Mouse (Mus musculus) MEL (cell line): ENCODE measurements at regions not wholly inside any gene's neighbourhood (a gene's known extent, or its start where the extent isn't known, plus 50 kb on each side); places are given as distances from the start of the nearest gene placed in this dataset.

Experiments
- DNase-seq: peaks from one replicate; pipeline ENCODE4 v3.0.0; 2011; ENCODE audit warnings: low read depth, low spot score
- H3K27ac ChIP-seq: 2 replicates; pipeline ENCODE4 v1.5.1; 2012; ENCODE audit warnings: low read depth, mild to moderate bottlenecking, control low read depth, low read length, moderate library complexity; ENCODE audit not compliant: control insufficient read depth
- H3K27me3 ChIP-seq, 2 experiments: fragments of 150-350 bp in 1 of 2; sonication (generic) in 1 of 2; 2 replicates each; pipeline ENCODE4 v1.6.1; 2012; ENCODE audit warnings: low read length in 2 of 2, mild to moderate bottlenecking in 2 of 2, improper control_type of control experiment in 1 of 2, moderate library complexity in 1 of 2; ENCODE audit not compliant: insufficient read depth in 2 of 2, control insufficient read depth in 1 of 2
- H3K36me3 ChIP-seq, 2 experiments: 2 replicates each; pipeline ENCODE4 v1.6.1; 2012 to 2014; ENCODE audit warnings: low read length in 2 of 2, improper control_type of control experiment in 1 of 2, inconsistent platforms in 1 of 2, mild to moderate bottlenecking in 1 of 2; ENCODE audit not compliant: insufficient read depth in 2 of 2, control insufficient read depth in 1 of 2
- H3K4me1 ChIP-seq, 2 experiments: fragments of 150-350 bp in 1 of 2; sonication (generic) in 1 of 2; 2 replicates each; pipeline ENCODE4 v1.6.1; 2012; ENCODE audit warnings: low read length in 2 of 2, improper control_type of control experiment in 1 of 2, mild to moderate bottlenecking in 1 of 2; ENCODE audit not compliant: insufficient read depth in 2 of 2, control insufficient read depth in 1 of 2
- H3K4me3 ChIP-seq, 2 experiments: fragments of 150-350 bp in 1 of 2; sonication (generic) in 1 of 2; 2 replicates each; pipeline ENCODE4 v1.5.1; 2012; ENCODE audit warnings: low read depth in 2 of 2, low read length in 2 of 2, mild to moderate bottlenecking in 2 of 2, moderate library complexity in 2 of 2, control low read depth in 1 of 2, improper control_type of control experiment in 1 of 2; ENCODE audit not compliant: control insufficient read depth in 1 of 2, insufficient read depth in 1 of 2
- H3K79me2 ChIP-seq: 2 replicates; pipeline ENCODE4 v1.6.1; 2012; ENCODE audit warnings: mild to moderate bottlenecking, low read length, moderate library complexity; ENCODE audit not compliant: control insufficient read depth, poor library complexity, insufficient read depth
- H3K9ac ChIP-seq: 2 replicates; pipeline ENCODE4 v1.6.1; 2012; ENCODE audit warnings: low read depth, mild to moderate bottlenecking, control low read depth, low read length, moderate library complexity; ENCODE audit not compliant: control insufficient read depth, poor library complexity, severe bottlenecking
- H3K9me3 ChIP-seq: fragments of 150-350 bp; sonication (generic); replicated peaks from 2 replicates; pipeline ENCODE4 v1.6.1; 2012; ENCODE audit warnings: mild to moderate bottlenecking, low read length, improper control_type of control experiment, moderate library complexity; ENCODE audit not compliant: insufficient read depth
- BHLHE40 ChIP-seq: IDR thresholded peaks from 2 replicates; pipeline ENCODE4 v1.6.1; 2012; ENCODE audit warnings: low read depth, mild to moderate bottlenecking, inconsistent platforms, low read length, improper control_type of control experiment, borderline replicate concordance
- CHD1 ChIP-seq: IDR thresholded peaks from 2 replicates; pipeline ENCODE4 v1.6.1; 2012; ENCODE audit warnings: low read depth, mild to moderate bottlenecking, inconsistent platforms, low read length, improper control_type of control experiment
- CTCF ChIP-seq, 3 experiments: IDR thresholded peaks in 2 of 3; conservative IDR thresholded peaks in 1 of 3; 2 replicates each; pipeline ENCODE4 v1.5.1; 2011 to 2012; ENCODE audit warnings: low read length in 3 of 3, low read depth in 2 of 3, mild to moderate bottlenecking in 2 of 3, improper control_type of control experiment in 1 of 3, inconsistent platforms in 1 of 3, mixed read lengths in 1 of 3, moderate library complexity in 1 of 3; ENCODE audit not compliant: control insufficient read depth in 1 of 3, insufficient read depth in 1 of 3, poor library complexity in 1 of 3, severe bottlenecking in 1 of 3
- E2F4 ChIP-seq: IDR thresholded peaks from 2 replicates; pipeline ENCODE4 v1.6.1; 2011; ENCODE audit warnings: low read depth, low read length, improper control_type of control experiment, borderline replicate concordance
- ETS1 ChIP-seq: IDR thresholded peaks from 2 replicates; pipeline ENCODE4 v1.6.1; 2012; ENCODE audit warnings: low read depth, mild to moderate bottlenecking, inconsistent platforms, low read length, improper control_type of control experiment, moderate library complexity
- GABPA ChIP-seq: IDR thresholded peaks from 2 replicates; pipeline ENCODE4 v1.6.1; 2012; ENCODE audit warnings: low read depth, mild to moderate bottlenecking, inconsistent platforms, low read length, improper control_type of control experiment, moderate library complexity
- HCFC1 ChIP-seq: IDR thresholded peaks from 2 replicates; pipeline ENCODE4 v1.6.1; 2012; ENCODE audit warnings: low read depth, mild to moderate bottlenecking, inconsistent platforms, low read length, improper control_type of control experiment, moderate library complexity
- JUND ChIP-seq: IDR thresholded peaks from 2 replicates; pipeline ENCODE4 v1.6.1; 2011; ENCODE audit warnings: low read depth, mild to moderate bottlenecking, improper control_type of control experiment, low read length
- KAT2A ChIP-seq: conservative IDR thresholded peaks from 2 replicates; pipeline ENCODE4 v1.6.1; 2012; ENCODE audit warnings: low read depth, low read length, improper control_type of control experiment, inconsistent platforms
- MAX ChIP-seq: IDR thresholded peaks from 2 replicates; pipeline ENCODE4 v1.6.1; 2011; ENCODE audit warnings: low read length, improper control_type of control experiment
- MAZ ChIP-seq: IDR thresholded peaks from 2 replicates; pipeline ENCODE4 v1.6.1; 2012; ENCODE audit warnings: low read depth, mild to moderate bottlenecking, inconsistent platforms, low read length, improper control_type of control experiment
- MEF2A ChIP-seq: IDR thresholded peaks from 2 replicates; pipeline ENCODE4 v1.6.1; 2014; ENCODE audit warnings: low read depth, mild to moderate bottlenecking, inconsistent platforms, low read length, improper control_type of control experiment; ENCODE audit not compliant: poor library complexity, insufficient replicate concordance, severe bottlenecking; ENCODE audit errors: extremely low read depth
- MXI1 ChIP-seq: IDR thresholded peaks from 2 replicates; pipeline ENCODE4 v1.6.1; 2011; ENCODE audit warnings: mild to moderate bottlenecking, low read depth, low read length, improper control_type of control experiment
- MYB ChIP-seq: IDR thresholded peaks from 2 replicates; pipeline ENCODE4 v1.6.1; 2011; ENCODE audit warnings: mild to moderate bottlenecking, low read depth, low read length, improper control_type of control experiment
- NRF1 ChIP-seq: IDR thresholded peaks from 2 replicates; pipeline ENCODE4 v1.6.1; 2014; ENCODE audit warnings: low read depth, mild to moderate bottlenecking, inconsistent platforms, low read length, improper control_type of control experiment, moderate library complexity; ENCODE audit not compliant: poor library complexity, insufficient read depth, severe bottlenecking
- POLR2AphosphoS2 ChIP-seq: IDR thresholded peaks from 2 replicates; pipeline ENCODE4 v1.6.1; 2011; ENCODE audit warnings: low read length, improper control_type of control experiment
- RAD21 ChIP-seq: IDR thresholded peaks from 2 replicates; pipeline ENCODE4 v1.6.1; 2011; ENCODE audit warnings: mild to moderate bottlenecking, low read depth, low read length, improper control_type of control experiment
- SIN3A ChIP-seq: IDR thresholded peaks from 2 replicates; pipeline ENCODE4 v1.6.1; 2012; ENCODE audit warnings: low read length, improper control_type of control experiment, inconsistent platforms
- SMC3 ChIP-seq: IDR thresholded peaks from 2 replicates; pipeline ENCODE4 v1.6.1; 2011; ENCODE audit warnings: low read depth, low read length, improper control_type of control experiment
- TAL1 ChIP-seq: IDR thresholded peaks from 2 replicates; pipeline ENCODE4 v1.6.1; 2012; ENCODE audit warnings: mild to moderate bottlenecking, inconsistent platforms, low read length, moderate library complexity, mixed read lengths
- TBP ChIP-seq: IDR thresholded peaks from 2 replicates; pipeline ENCODE4 v1.8.0; 2011; ENCODE audit warnings: low read depth, low read length, improper control_type of control experiment
- TCF12 ChIP-seq: IDR thresholded peaks from 2 replicates; pipeline ENCODE4 v1.6.1; 2014; ENCODE audit warnings: low read depth, mild to moderate bottlenecking, inconsistent platforms, low read length, improper control_type of control experiment, moderate library complexity
- UBTF ChIP-seq: IDR thresholded peaks from 2 replicates; pipeline ENCODE4 v1.6.1; 2012; ENCODE audit warnings: low read depth, mild to moderate bottlenecking, inconsistent platforms, low read length, improper control_type of control experiment, moderate library complexity, borderline replicate concordance; ENCODE audit not compliant: insufficient read depth
- ZC3H11A ChIP-seq: IDR thresholded peaks from 2 replicates; pipeline ENCODE4 v1.6.1; 2012; ENCODE audit warnings: low read depth, mild to moderate bottlenecking, inconsistent platforms, low read length, improper control_type of control experiment
- ZKSCAN1 ChIP-seq: IDR thresholded peaks from 2 replicates; pipeline ENCODE4 v1.6.1; 2012; ENCODE audit warnings: low read depth, mild to moderate bottlenecking, inconsistent platforms, low read length, improper control_type of control experiment, moderate library complexity
- ZMIZ1 ChIP-seq: IDR thresholded peaks from 2 replicates; pipeline ENCODE4 v1.6.1; 2012; ENCODE audit warnings: low read depth, mild to moderate bottlenecking, inconsistent platforms, low read length, improper control_type of control experiment, moderate library complexity

GRCm38 (mm10) chr12:9279893-9280605, 250.3 kb downstream of the Ttc32 start:
- Histone ChIP-seq H3K4me3 (no peak overlapping the region), H3K36me3 (no peaks in the 10 kb centered on the region), H3K27me3 (no peaks in the 10 kb centered on the region), H3K4me1 (no peaks in the 10 kb centered on the region), H3K9me3 (no peaks in the 10 kb centered on the region), H3K79me2 (no peaks in the 10 kb centered on the region), H3K9ac (no peak overlapping the region), H3K27ac (no peak overlapping the region)
- TF ChIP-seq UBTF (no peak), CTCF (IDR thresholded peaks at IDR 0.05 in 2 of 3, conservative IDR thresholded peaks at IDR 0.05 in 1 of 3; ENCODE audit: control insufficient read depth in 1 of 3, insufficient read depth in 1 of 3, low read depth in 2 of 3, low read length in 3 of 3, poor library complexity in 1 of 3, severe bottlenecking in 1 of 3) (no peak), HCFC1 (no peak), ZC3H11A (no peak), BHLHE40 (no peak), NRF1 (no peak), ETS1 (no peak), E2F4 (no peak), POLR2AphosphoS2 (no peak)
- no peak for DNase-seq

GRCm38 (mm10) chr12:9287271-9287670, 257.5 kb downstream of the Ttc32 start:
- no peaks in the 10 kb centered on the region for H3K36me3 ChIP-seq
- H3K27ac ChIP-seq: no peak overlapping the region
- no peak for TF ChIP-seq ZMIZ1
- no peak for TF ChIP-seq MAX
- no peak for TF ChIP-seq TAL1
- no peak for TF ChIP-seq TBP

GRCm38 (mm10) chr12:9292656-9293055, 262.9 kb downstream of the Ttc32 start:
- H3K79me2 ChIP-seq: no peaks in the 10 kb centered on the region
- no peak for DNase-seq
- H3K9me3 ChIP-seq: no peaks in the 10 kb centered on the region
- H3K4me1 ChIP-seq: no peaks in the 10 kb centered on the region
- H3K27me3 ChIP-seq: no peaks in the 10 kb centered on the region
- no peak overlapping the region for H3K27ac ChIP-seq
- no peak overlapping the region for H3K9ac ChIP-seq
- no peak overlapping the region for H3K4me3 ChIP-seq
- H3K36me3 ChIP-seq: no peaks in the 10 kb centered on the region
- TF ChIP-seq ZMIZ1: no peak
- TF ChIP-seq TCF12: no peak
- no peak for TF ChIP-seq CHD1
- TF ChIP-seq MXI1: no peak
- TF ChIP-seq ETS1: no peak
- TF ChIP-seq ZC3H11A: no peak
- TF ChIP-seq RAD21: no peak
- no peak for TF ChIP-seq MEF2A
- no peak for TF ChIP-seq MAZ
- TF ChIP-seq SIN3A: no peak
- TF ChIP-seq KAT2A: no peak
- TF ChIP-seq JUND: no peak
- TF ChIP-seq GABPA: no peak
- no peak for TF ChIP-seq SMC3
- no peak for TF ChIP-seq ZKSCAN1
- TF ChIP-seq MYB: no peak

More at GRCm38 (mm10) chr12:9287271-9287670, 257.5 kb downstream of the Ttc32 start:
- Histone ChIP-seq H3K9ac (no peak overlapping the region), H3K9me3 (no peaks in the 10 kb centered on the region), H3K4me1 (no peaks in the 10 kb centered on the region), H3K4me3 (no peak overlapping the region), H3K27me3 (no peaks in the 10 kb centered on the region), H3K79me2 (no peaks in the 10 kb centered on the region)
- DNase-seq: no peak
